Mouse (Mus musculus): ENCODE measurements around the gene Pdcl3.

GRCm38 (mm10) chr1:39029176-39029575 is 43.8 kb downstream of the Pdcl3 start:
- TF ChIP-seq CTCF (IDR thresholded peaks at IDR 0.05; ENCODE audit: insufficient read depth, low read depth, low read length) (no peak), POLR2A (IDR thresholded peaks at IDR 0.05; ENCODE audit: insufficient read depth, low read depth, low read length) (no peak)
